Mouse (Mus musculus): ENCODE measurements around the gene Car9. TPM values are rescaled to one million over a fixed set of nuclear protein-coding genes. Genes with fewer than 3 reads are reported as not detected.

Gene Car9
- 0.26 and 1.6 TPM in 2 replicates for polyA plus RNA-seq (2012; rRNA removed; ENCODE audit: low replicate concordance)

DNA sequence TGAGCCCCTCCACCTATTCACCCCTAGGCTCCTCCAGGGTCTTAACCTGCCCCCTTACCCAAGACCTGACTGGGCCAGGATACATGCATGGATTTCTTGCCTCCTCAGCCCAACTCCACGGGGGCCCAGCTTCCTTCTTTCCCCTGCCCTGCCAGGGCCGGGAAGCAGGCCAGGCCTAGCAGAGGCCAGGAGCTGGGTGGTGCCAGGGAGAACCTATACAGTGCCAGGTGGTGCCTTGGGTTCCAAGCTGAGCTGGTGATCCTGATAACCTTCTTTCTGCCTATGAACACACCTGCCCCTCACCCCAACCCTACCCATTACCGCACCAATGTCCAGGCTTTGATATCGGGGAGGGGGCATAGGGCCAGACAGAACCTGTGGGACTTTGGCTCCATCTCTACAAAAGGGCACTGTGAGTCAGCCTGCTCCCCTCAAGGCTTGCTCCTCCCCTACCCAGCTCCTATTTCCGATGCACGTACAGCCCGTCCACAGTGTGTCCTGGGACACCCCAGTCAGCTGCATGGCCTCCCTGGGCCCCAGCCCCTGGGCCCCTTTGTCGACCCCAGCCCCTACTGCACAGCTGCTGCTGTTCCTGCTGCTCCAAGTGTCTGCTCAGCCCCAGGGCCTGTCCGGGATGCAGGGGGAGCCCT, at the start of gene Car9:
TSS of gene Car9 (plus strand) at position 431 of the 650 bp plus-strand sequence.

DNA sequence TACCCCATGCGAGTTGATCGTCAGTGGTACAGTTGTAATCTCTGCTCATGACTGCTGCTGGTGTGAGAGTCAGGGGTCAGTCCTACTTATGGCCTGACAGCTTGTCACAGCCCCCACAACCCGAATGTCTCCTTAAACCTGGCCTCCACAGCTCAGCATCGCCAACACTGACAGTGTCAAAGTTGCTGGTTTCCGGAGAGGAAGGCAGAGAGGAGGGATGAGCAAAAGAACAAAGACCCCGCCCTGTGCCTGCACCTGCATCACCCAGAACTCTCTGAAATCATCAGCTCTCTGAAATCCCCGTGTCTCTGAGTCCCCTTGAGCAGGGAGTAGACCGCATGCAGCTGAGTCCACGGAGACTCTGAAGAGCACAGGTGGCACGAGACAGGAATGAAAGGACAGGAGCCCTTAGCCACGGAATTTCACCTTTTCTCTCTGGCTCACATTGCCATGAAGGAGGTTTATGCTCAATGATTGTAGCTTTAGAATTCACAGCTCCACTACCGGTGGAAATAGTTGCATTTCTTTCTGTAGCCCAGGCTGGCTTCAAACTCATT, 23.2 kb upstream of the Car9 start, which contains the start of gene Sit1:
TSS of gene Sit1 (minus strand) at position 200 of the 557 bp plus-strand sequence.

GRCm38 (mm10) chr4:43492821-43493185, 14.0 kb upstream of the Car9 start, which contains the start of gene Ccdc107:
Gene Ccdc107 (plus strand): TSS chr4:43492900.

GRCm38 (mm10) chr4:43499407-43500333, 7.1 kb upstream of the Car9 start, which contains the start of gene Arhgef39:
Gene Arhgef39 (minus strand): TSS chr4:43499695.

GRCm38 (mm10) chr4:43561997-43562768, 55.4 kb downstream of the Car9 start, which contains the start of the genes Creb3 and Tln1:
Gene Creb3 (plus strand): TSS chr4:43562332.
Gene Tln1 (minus strand): TSS chr4:43562691.

Other genes with a start within 250 kb of the Car9 start
- gene Atp8b5, start 239.8 kb upstream of the Car9 start, polyA plus RNA-seq (2012; rRNA removed; ENCODE audit: low replicate concordance): 0.14 and 0.50 TPM in 2 replicates
- 22.3 and 32.3 TPM in 2 replicates for gene Rusc2, start 125.0 kb upstream of the Car9 start, polyA plus RNA-seq (2012; rRNA removed; ENCODE audit: low replicate concordance)
- 0.45 TPM in 1 of 2 replicates, not detected in the other for gene Fam166b, start 77.8 kb upstream of the Car9 start, polyA plus RNA-seq (2012; rRNA removed; ENCODE audit: low replicate concordance)
- gene Tesk1, start 65.0 kb upstream of the Car9 start, polyA plus RNA-seq (2012; rRNA removed; ENCODE audit: low replicate concordance): 67.9 and 87.0 TPM in 2 replicates
- 2.8 and 10.4 TPM in 2 replicates for gene Cd72, start 52.3 kb upstream of the Car9 start, polyA plus RNA-seq (2012; rRNA removed; ENCODE audit: low replicate concordance)
- gene Sit1, start 23.2 kb upstream of the Car9 start, polyA plus RNA-seq (2012; rRNA removed; ENCODE audit: low replicate concordance): 0.40 and 0.73 TPM in 2 replicates
- gene Ccdc107, start 14.1 kb upstream of the Car9 start, polyA plus RNA-seq (2012; rRNA removed; ENCODE audit: low replicate concordance): 72.2 and 259 TPM in 2 replicates
- gene Arhgef39, start 7.3 kb upstream of the Car9 start, polyA plus RNA-seq (2012; rRNA removed; ENCODE audit: low replicate concordance): 2.2 and 11.5 TPM in 2 replicates
- 19.2 and 203 TPM in 2 replicates for gene Tpm2, start 16.8 kb downstream of the Car9 start, polyA plus RNA-seq (2012; rRNA removed; ENCODE audit: low replicate concordance)
- gene Creb3, start 55.4 kb downstream of the Car9 start, polyA plus RNA-seq (2012; rRNA removed; ENCODE audit: low replicate concordance): 63.4 and 86.6 TPM in 2 replicates
- gene Tln1, start 55.7 kb downstream of the Car9 start, polyA plus RNA-seq (2012; rRNA removed; ENCODE audit: low replicate concordance): 119 and 185 TPM in 2 replicates
- 73.9 and 79.3 TPM in 2 replicates for gene Rgp1, start 71.7 kb downstream of the Car9 start, polyA plus RNA-seq (2012; rRNA removed; ENCODE audit: low replicate concordance)
- gene Gba2, start 71.9 kb downstream of the Car9 start, polyA plus RNA-seq (2012; rRNA removed; ENCODE audit: low replicate concordance): 29.8 and 35.8 TPM in 2 replicates
- 0.62 and 3.8 TPM in 2 replicates for gene Msmp, start 77.5 kb downstream of the Car9 start, polyA plus RNA-seq (2012; rRNA removed; ENCODE audit: low replicate concordance)
- gene Npr2, start 125.0 kb downstream of the Car9 start, polyA plus RNA-seq (2012; rRNA removed; ENCODE audit: low replicate concordance): 94.7 and 95.6 TPM in 2 replicates
- 0.69 and 1.1 TPM in 2 replicates for gene Spag8, start 146.6 kb downstream of the Car9 start, polyA plus RNA-seq (2012; rRNA removed; ENCODE audit: low replicate concordance)
- 105 and 166 TPM in 2 replicates for gene Hint2, start 149.5 kb downstream of the Car9 start, polyA plus RNA-seq (2012; rRNA removed; ENCODE audit: low replicate concordance)
- gene Tmem8b, start 162.0 kb downstream of the Car9 start, polyA plus RNA-seq (2012; rRNA removed; ENCODE audit: low replicate concordance): 14.5 and 16.6 TPM in 2 replicates
- gene Fam221b, start 162.2 kb downstream of the Car9 start, polyA plus RNA-seq (2012; rRNA removed; ENCODE audit: low replicate concordance): 0.07 and 0.10 TPM in 2 replicates
- gene Olfr70, start 193.8 kb downstream of the Car9 start, polyA plus RNA-seq (2012; rRNA removed; ENCODE audit: low replicate concordance): not detected in 2 replicates
- not detected in 2 replicates for gene Olfr71, start 203.3 kb downstream of the Car9 start, polyA plus RNA-seq (2012; rRNA removed; ENCODE audit: low replicate concordance)
- 8.2 and 78.2 TPM in 2 replicates for gene Hrct1, start 220.2 kb downstream of the Car9 start, polyA plus RNA-seq (2012; rRNA removed; ENCODE audit: low replicate concordance)
- gene Spaar, start 223.1 kb downstream of the Car9 start, polyA plus RNA-seq (2012; rRNA removed; ENCODE audit: low replicate concordance): 3.1 and 20.2 TPM in 2 replicates